Mouse (Mus musculus) limb, embryonic 14.5 days (tissue): Measurements from ENCODE around the gene S100b. TPM values are rescaled to one million over a fixed set of nuclear protein-coding genes. Genes with fewer than 3 reads are reported as not detected.

Experiments
- ATAC-seq: fragments of 200-750 bp; cut with Nextera tagmentation; 2 replicates; pipeline ENCODE4 v1.8.0; 2017; ENCODE audit warnings: low read depth, moderate number of reproducible peaks, moderate TSS enrichment; ENCODE audit not compliant: low FRiP score
- DNase-seq: peaks from one replicate; pipeline ENCODE4 v3.0.0-alpha.2; 2015; ENCODE audit warnings: low spot score
- H3K27ac ChIP-seq: fragments of 300-500 bp; sonication (generic); replicated peaks from 2 replicates; pipeline ENCODE4 v1.5.1; 2014; ENCODE audit warnings: low read depth, mild to moderate bottlenecking, low read length, moderate library complexity, mixed read lengths
- H3K27me3 ChIP-seq: fragments of 300-500 bp; sonication (generic); 2 replicates; pipeline ENCODE4 v1.6.1; 2014; ENCODE audit warnings: low read length, mixed read lengths; ENCODE audit not compliant: control insufficient read depth, insufficient read depth
- H3K36me3 ChIP-seq: fragments of 300-500 bp; sonication (generic); 2 replicates; pipeline ENCODE4 v1.6.1; 2014; ENCODE audit warnings: mild to moderate bottlenecking, low read length, moderate library complexity, mixed read lengths; ENCODE audit not compliant: control insufficient read depth, insufficient read depth
- H3K4me1 ChIP-seq: fragments of 300-500 bp; sonication (generic); 2 replicates; pipeline ENCODE4 v1.6.1; 2014; ENCODE audit warnings: antibody characterized with exemption, low read length, mixed read lengths; ENCODE audit not compliant: control insufficient read depth, insufficient read depth
- H3K4me2 ChIP-seq: fragments of 300-500 bp; sonication (generic); replicated peaks from 2 replicates; pipeline ENCODE4 v1.6.1; 2014; ENCODE audit warnings: low read depth, mild to moderate bottlenecking, low read length, moderate library complexity; ENCODE audit not compliant: severe bottlenecking
- H3K4me3 ChIP-seq: fragments of 300-500 bp; sonication (generic); replicated peaks from 2 replicates; pipeline ENCODE4 v1.5.1; 2014; ENCODE audit warnings: low read length
- H3K9ac ChIP-seq: fragments of 300-500 bp; sonication (generic); 2 replicates; pipeline ENCODE4 v1.6.1; 2014; ENCODE audit warnings: mild to moderate bottlenecking, low read depth, low read length, moderate library complexity; ENCODE audit not compliant: severe bottlenecking
- H3K9me3 ChIP-seq: fragments of 300-500 bp; sonication (generic); 2 replicates; pipeline ENCODE4 v1.6.1; 2016; ENCODE audit warnings: low read length; ENCODE audit not compliant: control insufficient read depth
- POLR2A ChIP-seq: fragments of 200-500 bp; IDR thresholded peaks from 2 replicates; pipeline ENCODE4 v1.8.0; 2012; ENCODE audit warnings: inconsistent platforms, mild to moderate bottlenecking, moderate library complexity, borderline replicate concordance; ENCODE audit not compliant: insufficient read depth, insufficient read length; ENCODE audit errors: extremely low read depth
- WGBS: fragments of 180-500 bp; shearing (Covaris S2); extraction: QIAGEN DNeasy Blood & Tissue Kit; methylation state at CpG from one replicate; pipeline ENCODE4 v1.1.7; 2014; 5-methylcytosine and 5-hydroxymethylcytosine counted together
- polyA plus RNA-seq, 2 experiments: library from polyadenylated mRNA; depleted of rRNA in 1 of 2; stranded (reverse) in 1 of 2; unstranded in 1 of 2; fragments of >200 nt; fragmentation: Nextera tagmentation in 1 of 2; extraction: Ambion mirVana in 1 of 2; gene quantifications; 2 replicates each; pipeline versions ENCODE4 v1.2.1 to v1.2.3; 2012 to 2014

S100b gene
- polyA plus RNA-seq, 2 experiments, result 9.9 to 20.1 TPM

GRCm38 (mm10) chr10:76259566-76260232 is 6.0 kb downstream of the S100b start:
- no peak overlapping the region for H3K4me3 ChIP-seq
- no peaks in the 10 kb centered on the region for H3K27me3 ChIP-seq
- DNase-seq, result no peak
- no peak overlapping the region for H3K9ac ChIP-seq
- 61% methylated on average over 18 of the region's 18 CpGs for WGBS
- no peak for TF ChIP-seq POLR2A
- H3K27ac ChIP-seq, result no peak overlapping the region
- no peak overlapping the region for H3K4me2 ChIP-seq
- H3K9me3 ChIP-seq, result no peaks in the 10 kb centered on the region
- no peaks in the 10 kb centered on the region for H3K4me1 ChIP-seq
- peaks cover 15% of the 10 kb centered on the region for H3K36me3 ChIP-seq
- ATAC-seq, result no peak

GRCm38 (mm10) chr10:76260358-76261059 is 6.9 kb downstream of the S100b start:
- H3K4me2 ChIP-seq, result no peak overlapping the region
- H3K9me3 ChIP-seq, result no peaks in the 10 kb centered on the region
- H3K27ac ChIP-seq, result no peak overlapping the region
- no peaks in the 10 kb centered on the region for H3K27me3 ChIP-seq
- H3K4me3 ChIP-seq, result no peak overlapping the region
- no peaks in the 10 kb centered on the region for H3K4me1 ChIP-seq
- 67% methylated on average over 11 of the region's 11 CpGs for WGBS
- DNase-seq (no peak), ATAC-seq (no peak)
- no peak overlapping the region for H3K9ac ChIP-seq
- no peak for TF ChIP-seq POLR2A
- H3K36me3 ChIP-seq, result peaks cover 23% of the 10 kb centered on the region

DNA sequence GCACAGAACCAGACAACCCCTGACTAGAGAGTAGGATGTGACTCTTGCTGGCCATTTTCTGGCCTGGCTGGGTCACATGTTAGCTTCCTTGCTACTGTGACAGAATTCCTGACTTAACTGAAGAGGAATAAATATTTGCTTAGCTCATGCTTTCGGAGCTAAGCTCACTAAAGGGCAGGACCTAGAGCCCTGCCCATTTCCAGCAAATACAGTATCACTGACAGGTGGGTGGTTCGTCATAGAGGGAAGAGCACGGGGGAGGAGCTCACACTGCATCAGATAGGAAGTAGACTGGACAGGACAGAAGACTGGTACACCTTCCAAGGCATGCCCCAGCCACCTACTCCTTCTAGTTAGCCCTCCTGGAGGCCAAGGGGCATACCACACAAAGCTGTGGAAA is 7.8 kb downstream of the S100b start:
- WGBS, result 88% methylated on average over 3 of the region's 3 CpGs
- ATAC-seq (no peak), DNase-seq (no peak)
- Histone ChIP-seq H3K4me2 (no peak overlapping the region), H3K36me3 (peaks cover 32% of the 10 kb centered on the region), H3K27ac (no peak overlapping the region), H3K27me3 (no peaks in the 10 kb centered on the region), H3K4me3 (no peak overlapping the region), H3K9me3 (no peaks in the 10 kb centered on the region), H3K9ac (no peak overlapping the region), H3K4me1 (no peaks in the 10 kb centered on the region)
- TF ChIP-seq POLR2A, result no peak

DNA sequence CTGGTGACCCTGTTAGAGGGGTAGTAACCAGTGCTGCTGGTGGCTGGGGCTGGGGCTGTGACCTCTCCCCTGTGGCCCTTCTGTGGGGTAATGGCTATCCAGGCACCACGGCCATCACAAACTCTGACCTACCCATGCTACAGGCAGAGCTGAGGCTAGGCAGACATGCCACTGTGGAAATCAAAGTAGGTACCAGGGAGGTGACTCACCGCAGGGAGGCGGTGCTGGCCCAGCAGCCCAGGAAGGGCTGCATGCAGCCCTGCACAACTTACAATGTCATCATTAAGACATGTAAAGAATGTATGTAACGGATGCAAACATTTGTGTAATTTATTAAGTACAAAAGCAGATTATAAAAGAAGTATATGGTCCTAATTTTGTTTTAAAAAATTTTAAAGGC is 8.8 kb downstream of the S100b start:
- peaks cover 37% of the 10 kb centered on the region for H3K36me3 ChIP-seq
- no peaks in the 10 kb centered on the region for H3K9me3 ChIP-seq
- DNase-seq (no peak), ATAC-seq (no peak)
- no peak overlapping the region for H3K4me3 ChIP-seq
- no peak overlapping the region for H3K9ac ChIP-seq
- no peak for TF ChIP-seq POLR2A
- no peaks in the 10 kb centered on the region for H3K27me3 ChIP-seq
- H3K27ac ChIP-seq, result no peak overlapping the region
- WGBS, result 72% methylated on average over 4 of the region's 4 CpGs
- no peaks in the 10 kb centered on the region for H3K4me1 ChIP-seq
- H3K4me2 ChIP-seq, result no peak overlapping the region

DNA sequence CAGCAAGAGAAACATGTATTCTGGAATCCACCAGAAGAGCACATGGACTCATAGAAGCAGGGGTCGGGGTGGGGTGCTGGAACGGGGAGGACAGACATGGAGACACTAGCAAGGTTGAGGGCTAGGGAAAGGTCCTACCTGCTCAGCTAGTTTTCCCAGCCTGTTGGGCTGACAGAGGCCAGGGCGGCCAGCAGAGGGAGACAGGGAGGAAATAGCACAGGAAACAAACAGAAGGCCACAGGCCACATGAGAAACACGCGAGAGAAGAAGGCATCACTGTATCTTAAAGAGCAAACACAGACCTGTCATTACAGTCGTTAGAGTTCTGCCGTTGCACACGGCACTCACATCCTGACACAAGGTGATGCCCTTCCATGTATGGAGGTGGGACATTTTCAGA is 17.6 kb downstream of the S100b start:
- Histone ChIP-seq H3K9me3 (no peaks in the 10 kb centered on the region), H3K9ac (no peak overlapping the region), H3K4me2 (no peak overlapping the region), H3K27me3 (no peaks in the 10 kb centered on the region), H3K27ac (no peak overlapping the region), H3K4me1 (no peaks in the 10 kb centered on the region), H3K4me3 (no peak overlapping the region), H3K36me3 (peaks cover 86% of the 10 kb centered on the region)
- no peak for TF ChIP-seq POLR2A
- no peak for DNase-seq
- ATAC-seq, result no peak
- 51% methylated on average over 8 of the region's 8 CpGs for WGBS
